Mouse (Mus musculus) small intestine, adult 10 weeks (tissue): ENCODE measurements around the gene Vapa. TPM values are rescaled to one million over a fixed set of nuclear protein-coding genes. Genes with fewer than 3 reads are reported as not detected.

ENCODE experiments used
- polyA plus RNA-seq: library from polyadenylated mRNA; stranded (reverse); fragments of 350-450 nt; fragmentation: Illumina TruSeq; extraction: RNeasy Lipid Tissue Mini Kit (QIAGEN cat#74804); gene quantifications from one replicate; pipeline ENCODE4 v1.2.3, GENCODE M21; 2014; ENCODE audit warnings: low replicate concordance

Vapa gene
- 465 TPM for polyA plus RNA-seq

GRCm38 (mm10) chr17:65613463-65614412 lies at the start of gene Vapa:
Gene Vapa, minus strand, starts transcription at chr17:65613555.

GRCm38 (mm10) chr17:65641734-65642218 lies 28.4 kb upstream of the Vapa start, which contains the start of gene Txndc2:
Gene Txndc2, minus strand, starts transcription at chr17:65642168.

GRCm38 (mm10) chr17:65540441-65541272 lies 72.7 kb downstream of the Vapa start, which contains the start of gene Tmem232:
Gene Tmem232, minus strand, starts transcription at chr17:65540782.

Other genes with a start within 250 kb of the Vapa start
- not detected for gene Tmem232, start 72.8 kb downstream of the Vapa start, polyA plus RNA-seq
- gene Txndc2, start 28.6 kb upstream of the Vapa start, polyA plus RNA-seq: not detected
- gene Rab31, start 159.2 kb upstream of the Vapa start, polyA plus RNA-seq: 8.2 TPM
- gene Ppp4r1, start 169.0 kb upstream of the Vapa start, polyA plus RNA-seq: 47.4 TPM